Mouse (Mus musculus): ENCODE measurements around the gene Trit1.

DNA sequence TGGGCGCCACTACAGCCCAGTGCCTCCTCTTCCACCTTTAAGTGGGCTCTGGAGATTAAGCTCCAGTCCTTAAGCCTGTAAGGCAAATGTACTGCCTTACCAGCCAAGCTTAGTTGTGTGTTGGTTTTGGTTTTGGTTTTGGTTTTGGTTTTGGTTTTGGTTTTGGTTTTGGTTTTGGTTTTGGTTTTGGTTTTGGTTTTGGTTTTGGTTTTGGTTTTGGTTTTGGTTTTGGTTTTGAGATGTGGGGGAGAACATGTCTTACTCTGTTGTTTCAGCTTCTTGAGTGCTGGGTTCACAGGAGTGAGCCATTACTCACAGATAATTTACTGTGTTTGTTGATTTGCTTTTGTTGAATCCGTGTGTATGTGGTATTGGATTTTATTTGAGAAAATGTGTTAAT is 68.9 kb downstream of the Trit1 start:
- TF ChIP-seq CTCF (IDR thresholded peaks at IDR 0.05; ENCODE audit: borderline replicate concordance, insufficient read depth, low read length) (no peak), POLR2A (IDR thresholded peaks at IDR 0.05; ENCODE audit: low read depth, low read length) (no peak)

All from embryonic fibroblast, embryonic 13.5 days (primary cell).